Mouse (Mus musculus): ENCODE results near the gene Ggt1. TPM values are rescaled to one million over a fixed set of nuclear protein-coding genes. Genes with fewer than 3 reads are reported as not detected.
"Not testable (repeated sequence)": the region's sequence is repeated elsewhere in the genome, so short reads cannot be mapped to it uniquely, and the experiment has no call there.

Gene Ggt1
- under 1 TPM; 0.66 TPM for total RNA-seq (2021)
- long read RNA-seq, experiment 1 = 0 reads
- long read RNA-seq, experiment 2 = 0 reads

- intact Hi-C loops (cut with DNase I; ENCODE audit: low total_unique reads) = no loop called here
- DNase-seq = no peak
Observed at GRCm38 (mm10) chr10:75561071-75561654, at the start of gene Ggt1. Ggt1 (plus strand) TSS chr10:75561604.

- intact Hi-C loops (cut with DNase I; ENCODE audit: low total_unique reads) = no loop called here
- no peak for DNase-seq
Observed at GRCm38 (mm10) chr10:75511897-75512296, 49.5 kb upstream of the Ggt1 start.

- intact Hi-C loops (cut with DNase I; ENCODE audit: low total_unique reads) = no loop called here
Observed at GRCm38 (mm10) chr10:75512796-75513195, 48.6 kb upstream of the Ggt1 start.

GRCm38 (mm10) chr10:75513306-75514067 lies 47.9 kb upstream of the Ggt1 start:
- intact Hi-C loops (cut with DNase I; ENCODE audit: low total_unique reads) = no loop called here
- DNase-seq = no peak

More at GRCm38 (mm10) chr10:75512796-75513195, 48.6 kb upstream of the Ggt1 start:
- no peak for DNase-seq

GRCm38 (mm10) chr10:75514361-75514760 lies 47.0 kb upstream of the Ggt1 start:
- no peak for DNase-seq
- intact Hi-C loops (cut with DNase I; ENCODE audit: low total_unique reads) = no loop called here

GRCm38 (mm10) chr10:75515216-75516037 lies 46.0 kb upstream of the Ggt1 start:
- intact Hi-C loops (cut with DNase I; ENCODE audit: low total_unique reads) = no loop called here
- DNase-seq = no peak

GRCm38 (mm10) chr10:75516038-75516723 lies 45.2 kb upstream of the Ggt1 start:
- no peak for DNase-seq
- intact Hi-C loops (cut with DNase I; ENCODE audit: low total_unique reads) = no loop called here

GRCm38 (mm10) chr10:75516724-75517072 lies 44.7 kb upstream of the Ggt1 start:
- intact Hi-C loops (cut with DNase I; ENCODE audit: low total_unique reads) = no loop called here
- peak; percentile 15 for DNase-seq

- DNase-seq = peak; percentile 95
- intact Hi-C loops (cut with DNase I; ENCODE audit: low total_unique reads) = no loop called here
Observed at GRCm38 (mm10) chr10:75517073-75517757, 44.2 kb upstream of the Ggt1 start, which contains the start of gene Snrpd3. Snrpd3 (plus strand) TSS chr10:75517551.

- intact Hi-C loops (cut with DNase I; ENCODE audit: low total_unique reads) = no loop called here
- peak; percentile 97 for DNase-seq
Observed at GRCm38 (mm10) chr10:75517758-75518143, 43.7 kb upstream of the Ggt1 start, which contains the start of gene Gucd1. Gucd1 (minus strand) TSS chr10:75517972.

- intact Hi-C loops (cut with DNase I; ENCODE audit: low total_unique reads) = no loop called here
- peak; percentile 52 for DNase-seq
Observed at GRCm38 (mm10) chr10:75520581-75520980, 40.8 kb upstream of the Ggt1 start.

GRCm38 (mm10) chr10:75521643-75522042 lies 39.8 kb upstream of the Ggt1 start:
- intact Hi-C loops (cut with DNase I; ENCODE audit: low total_unique reads) = no loop called here
- no peak for DNase-seq

GRCm38 (mm10) chr10:75525450-75525849 lies 36.0 kb upstream of the Ggt1 start:
- DNase-seq = not testable (repeated sequence)

GRCm38 (mm10) chr10:75530322-75530721 lies 31.1 kb upstream of the Ggt1 start:
- intact Hi-C loops (cut with DNase I; ENCODE audit: low total_unique reads) = no loop called here
- no peak for DNase-seq

More at GRCm38 (mm10) chr10:75525450-75525849, 36.0 kb upstream of the Ggt1 start:
- intact Hi-C loops (cut with DNase I; ENCODE audit: low total_unique reads) = not testable (repeated sequence)

GRCm38 (mm10) chr10:75531532-75532090 lies 29.8 kb upstream of the Ggt1 start:
- intact Hi-C loops (cut with DNase I; ENCODE audit: low total_unique reads) = no loop called here
- no peak for DNase-seq

- intact Hi-C loops (cut with DNase I; ENCODE audit: low total_unique reads) = no loop called here
- DNase-seq = no peak
Observed at GRCm38 (mm10) chr10:75534216-75534615, 27.2 kb upstream of the Ggt1 start.

- DNase-seq = no peak
- intact Hi-C loops (cut with DNase I; ENCODE audit: low total_unique reads) = no loop called here
Observed at GRCm38 (mm10) chr10:75534934-75535333, 26.5 kb upstream of the Ggt1 start.

GRCm38 (mm10) chr10:75535423-75535822 lies 26.0 kb upstream of the Ggt1 start:
- intact Hi-C loops (cut with DNase I; ENCODE audit: low total_unique reads) = no loop called here
- DNase-seq = no peak

GRCm38 (mm10) chr10:75536123-75536522 lies 25.3 kb upstream of the Ggt1 start:
- no peak for DNase-seq
- intact Hi-C loops (cut with DNase I; ENCODE audit: low total_unique reads) = no loop called here
